Mouse (Mus musculus): ENCODE measurements around the gene 1700007K13Rik.

Gene 1700007K13Rik

GRCm38 (mm10) chr2:28414116-28414756, 51.9 kb downstream of the 1700007K13Rik start:
- DNase-seq = no peak

- DNase-seq = no peak
Observed at GRCm38 (mm10) chr2:28412936-28413335, 53.2 kb downstream of the 1700007K13Rik start.
